Mouse (Mus musculus) liver, adult 2 months (tissue): Measurements from ENCODE around the gene Zcchc14.

Source experiments
- CTCF ChIP-seq: fragments of 200-500 bp; IDR thresholded peaks from 2 replicates; pipeline ENCODE4 v1.5.1; 2011; ENCODE audit warnings: low read depth, low read length, control low read depth
- POLR2A ChIP-seq: fragments of 200-500 bp; IDR thresholded peaks from 2 replicates; pipeline ENCODE4 v1.6.1; 2011; ENCODE audit warnings: low read length, control low read depth; ENCODE audit not compliant: insufficient read depth; ENCODE audit errors: extremely low read depth

DNA sequence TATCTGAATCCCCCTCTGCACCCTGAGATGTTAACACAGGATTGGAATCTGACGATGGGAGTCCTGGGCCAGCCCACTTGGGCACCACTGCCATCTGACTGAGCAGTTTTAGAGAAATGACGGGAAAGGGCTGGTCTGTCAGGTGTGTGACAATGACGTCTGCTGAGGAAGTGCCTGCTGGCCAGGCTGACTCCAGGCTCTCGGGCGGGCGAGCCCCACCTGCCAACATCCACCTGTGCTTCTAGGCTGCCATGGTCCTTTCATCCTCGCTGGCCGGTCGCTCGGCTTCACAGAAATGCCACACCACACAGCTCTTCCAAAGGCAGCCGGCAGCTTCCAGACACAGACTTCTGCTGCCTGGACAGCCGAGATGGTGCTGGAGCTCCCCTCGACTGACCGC, 52.9 kb downstream of the Zcchc14 start:
- no peak for TF ChIP-seq POLR2A
- no peak for TF ChIP-seq CTCF
